Mouse (Mus musculus) bone marrow macrophage, adult 2 months (primary cell): ENCODE data around the gene Gm43720. TPM values are rescaled to one million over a fixed set of nuclear protein-coding genes. Genes with fewer than 3 reads are reported as not detected.

ENCODE experiments used
- H3K27ac ChIP-seq: 2 replicates; pipeline ENCODE4 v1.5.1; 2012; ENCODE audit warnings: low read depth, low read length; ENCODE audit not compliant: insufficient read depth
- H3K4me1 ChIP-seq: 2 replicates; pipeline ENCODE4 v1.6.1; 2012; ENCODE audit warnings: low read length; ENCODE audit not compliant: control insufficient read depth, insufficient read depth
- H3K4me3 ChIP-seq: 2 replicates; pipeline ENCODE4 v1.5.1; 2012; ENCODE audit warnings: mild to moderate bottlenecking, low read length, moderate library complexity; ENCODE audit not compliant: insufficient read depth
- CTCF ChIP-seq: IDR thresholded peaks from 2 replicates; pipeline ENCODE4 v1.5.1; 2012; ENCODE audit warnings: low read depth, mild to moderate bottlenecking, low read length, moderate library complexity
- POLR2A ChIP-seq: IDR thresholded peaks from 2 replicates; pipeline ENCODE4 v1.6.1; 2012; ENCODE audit warnings: mild to moderate bottlenecking, low read depth, low read length, borderline replicate concordance
- polyA plus RNA-seq: library from polyadenylated mRNA; stranded (reverse); fragments of >200 nt; gene quantifications from 2 replicates; pipeline ENCODE4 v1.2.4, GENCODE M21; 2012; ENCODE audit not compliant: missing spikeins, insufficient read depth, insufficient read length

Gm43720 gene
- polyA plus RNA-seq, 1 experiment: not detected

DNA sequence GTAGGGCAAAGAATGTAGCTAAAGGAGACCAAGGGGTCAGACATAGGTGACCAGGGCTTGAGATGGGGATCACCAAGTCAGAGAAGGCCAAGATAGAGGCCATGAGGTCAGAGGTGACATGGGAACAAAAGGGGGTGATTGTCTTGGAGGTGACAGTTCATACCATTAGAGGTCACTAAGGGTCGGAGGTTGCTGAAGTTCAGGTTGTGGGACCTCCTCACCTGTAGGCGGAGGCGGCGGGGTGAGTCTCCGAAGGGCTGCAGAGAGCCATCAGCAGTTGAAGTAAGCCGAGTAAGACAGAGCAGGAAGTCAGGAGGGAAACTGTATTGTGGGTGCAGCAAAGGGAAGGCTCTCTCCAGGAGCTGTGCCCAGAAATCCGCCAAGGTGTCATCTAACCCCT lies 1.8 kb downstream of the Gm43720 start:
- Histone ChIP-seq H3K4me3 (no peak overlapping the region), H3K27ac (no peak overlapping the region), H3K4me1 (peaks cover 3% of the 10 kb centered on the region; the same call in 1 of the 2 replicates)
- TF ChIP-seq POLR2A: no peak
- TF ChIP-seq CTCF: no peak

- H3K27ac ChIP-seq: no peak overlapping the region
- H3K4me1 ChIP-seq: peaks cover 2% of the 10 kb centered on the region; the same call in 1 of the 2 replicates
- TF ChIP-seq POLR2A (no peak), CTCF (no peak)
- no peak overlapping the region for H3K4me3 ChIP-seq
These were observed 4.3 kb downstream of the Gm43720 start for GRCm38 (mm10) chr5:138275216-138276050.

DNA sequence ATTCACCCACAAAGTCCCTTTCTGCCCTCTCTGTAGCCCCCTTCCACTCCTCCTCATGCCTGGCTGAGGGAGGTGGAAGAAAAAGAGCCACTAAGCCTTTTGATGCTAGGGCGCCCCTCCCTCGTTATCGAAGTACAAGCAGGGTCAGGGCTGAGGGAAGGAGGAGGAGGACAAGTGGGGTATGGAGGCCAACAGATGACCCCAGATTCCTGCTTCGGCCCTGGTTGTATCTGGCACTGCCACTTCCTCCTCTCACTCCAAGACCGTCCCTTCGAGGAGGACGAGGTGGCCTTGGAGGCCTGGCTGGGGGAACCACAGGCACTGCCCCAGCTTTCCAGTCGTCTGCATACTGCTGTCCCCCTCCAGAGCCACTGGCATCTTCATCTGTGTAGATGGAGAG lies 5.6 kb downstream of the Gm43720 start:
- no peaks in the 10 kb centered on the region; the same call in 1 of the 2 replicates for H3K4me1 ChIP-seq
- no peak overlapping the region for H3K4me3 ChIP-seq
- H3K27ac ChIP-seq: no peak overlapping the region
- no peak for TF ChIP-seq POLR2A
- no peak for TF ChIP-seq CTCF

DNA sequence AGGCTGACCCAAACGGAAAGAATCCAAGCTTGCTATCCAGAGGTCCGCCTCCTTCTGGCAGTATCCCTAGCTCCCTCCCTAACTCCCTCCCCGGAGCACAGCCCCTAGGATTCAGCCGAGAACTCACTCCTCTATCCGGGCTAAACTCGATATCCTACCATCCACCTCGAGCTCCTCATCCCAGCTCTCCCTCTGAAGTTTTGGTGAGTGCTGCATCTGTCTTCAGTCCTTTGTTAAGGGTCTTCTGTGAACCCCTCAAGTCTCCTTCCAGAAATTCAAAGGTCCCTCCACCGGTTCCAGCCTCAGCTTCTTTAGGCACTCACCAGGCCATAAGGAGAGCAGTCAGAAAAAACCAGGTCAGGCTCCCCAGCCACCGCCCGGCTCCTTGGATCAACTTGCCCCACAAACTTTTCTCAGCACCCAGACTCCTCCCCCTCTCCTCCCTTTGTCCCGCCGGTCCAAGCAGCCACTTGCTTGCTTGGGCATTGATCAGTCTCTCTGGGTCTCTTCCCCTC lies 7.3 kb downstream of the Gm43720 start, which contains the start of gene Gal3st4:
Gene Gal3st4 (minus strand): TSS at position 432 of the 515 bp plus-strand sequence.
- no peak for TF ChIP-seq POLR2A
- TF ChIP-seq CTCF: no peak
- H3K4me3 ChIP-seq: no peak within 1 kb of the TSS
- H3K27ac ChIP-seq: no peak within 1 kb of the TSS
- H3K4me1 ChIP-seq: no peaks in the 10 kb centered on the region; the same call in 1 of the 2 replicates

DNA sequence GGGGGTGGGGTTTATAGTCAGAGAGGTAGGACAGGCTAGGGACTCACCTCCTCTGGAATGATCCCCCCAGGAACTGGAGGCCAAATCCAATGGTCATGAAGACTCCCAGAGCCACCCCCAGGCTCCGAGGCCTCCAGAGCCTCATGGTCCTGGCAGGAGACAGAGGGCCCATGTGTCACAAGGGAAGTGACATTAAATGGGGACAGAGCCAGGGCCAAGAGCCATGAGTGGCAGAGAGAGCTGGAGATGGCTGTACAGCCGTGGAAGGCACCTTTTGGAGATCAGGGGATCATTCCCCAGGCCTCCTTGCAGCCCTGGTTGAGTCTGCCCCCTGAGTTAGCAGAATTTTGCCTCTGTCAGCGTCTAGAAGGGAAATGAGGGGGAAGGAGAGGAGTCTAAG lies 8.5 kb downstream of the Gm43720 start:
- Histone ChIP-seq H3K27ac (no peak overlapping the region), H3K4me1 (no peaks in the 10 kb centered on the region; the same call in 1 of the 2 replicates), H3K4me3 (no peak overlapping the region)
- TF ChIP-seq CTCF (no peak), POLR2A (no peak)

- peaks cover 9% of the 10 kb centered on the region for H3K4me1 ChIP-seq
- H3K27ac ChIP-seq: no peak overlapping the region
- no peak overlapping the region for H3K4me3 ChIP-seq
- TF ChIP-seq CTCF (no peak), POLR2A (no peak)
These were observed 10.8 kb downstream of the Gm43720 start for GRCm38 (mm10) chr5:138268980-138269379.

DNA sequence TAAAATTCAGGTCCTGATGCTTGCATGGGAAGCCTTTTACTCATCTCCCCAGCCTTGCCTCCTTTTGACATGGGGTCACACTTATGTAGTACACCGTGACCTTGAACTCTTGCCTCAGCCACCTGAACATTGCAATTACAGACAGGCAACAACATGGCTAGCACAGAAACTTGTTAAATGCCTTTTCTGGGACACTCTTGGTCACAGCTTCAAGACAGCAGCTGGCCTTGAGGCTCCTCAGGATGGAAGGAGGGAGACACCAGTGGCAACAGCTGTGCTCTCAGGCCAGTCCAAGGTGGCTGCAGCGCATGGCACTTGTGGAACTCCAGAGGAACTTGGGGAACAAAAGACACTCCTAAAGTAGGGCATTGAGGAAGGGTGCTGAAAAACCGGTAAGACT lies 12.6 kb downstream of the Gm43720 start:
- TF ChIP-seq POLR2A (no peak), CTCF (no peak)
- Histone ChIP-seq H3K27ac (no peak overlapping the region), H3K4me3 (no peak overlapping the region), H3K4me1 (peaks cover 13% of the 10 kb centered on the region)

DNA sequence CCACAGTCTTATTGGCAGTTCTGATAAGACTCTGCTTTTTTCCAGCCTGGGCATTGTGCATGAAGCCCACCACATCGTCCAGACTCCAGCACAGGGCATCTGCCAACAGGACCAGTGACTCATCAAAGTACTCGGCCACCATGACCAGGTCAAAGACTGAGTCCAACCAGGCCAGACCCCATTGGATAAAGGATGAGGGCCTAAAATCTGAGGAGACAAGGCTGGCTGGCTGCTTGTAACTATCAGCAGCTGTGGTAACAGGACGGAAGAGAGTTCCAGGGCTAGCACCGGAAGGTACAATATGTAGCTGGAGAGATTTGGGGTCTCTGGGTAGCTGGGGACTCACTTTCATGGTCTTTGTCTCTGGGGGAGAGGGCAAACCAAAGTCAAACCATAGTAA lies 14.0 kb downstream of the Gm43720 start:
- H3K27ac ChIP-seq: no peak overlapping the region
- H3K4me1 ChIP-seq: peaks cover 22% of the 10 kb centered on the region
- H3K4me3 ChIP-seq: no peak overlapping the region
- TF ChIP-seq POLR2A (no peak), CTCF (no peak)

DNA sequence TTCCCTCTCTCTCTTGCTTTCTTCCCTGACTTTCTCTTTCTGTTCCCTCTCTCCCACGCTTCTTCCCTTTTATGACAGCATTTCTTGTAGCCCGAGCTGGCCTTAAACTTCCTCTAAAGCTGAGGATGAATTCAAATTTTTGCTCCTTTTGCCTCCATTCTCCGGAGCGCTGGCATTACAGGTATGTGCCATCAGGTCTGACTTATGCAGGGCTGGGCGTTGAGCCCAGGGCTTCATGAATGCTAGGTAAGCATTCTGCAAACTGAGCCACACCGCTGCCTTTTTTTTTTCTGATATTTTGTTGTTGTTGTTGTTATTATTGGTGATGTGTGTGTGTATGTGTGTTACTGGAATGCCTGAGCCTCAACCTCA lies 15.6 kb downstream of the Gm43720 start:
- peak overlapping the region; percentile 88 for H3K4me3 ChIP-seq
- TF ChIP-seq POLR2A (no peak), CTCF (no peak)
- H3K4me1 ChIP-seq: peaks cover 25% of the 10 kb centered on the region
- peak overlapping the region; percentile 91 for H3K27ac ChIP-seq
